Mouse (Mus musculus): ENCODE results near the gene Dbf4.

The Dbf4 gene

DNA sequence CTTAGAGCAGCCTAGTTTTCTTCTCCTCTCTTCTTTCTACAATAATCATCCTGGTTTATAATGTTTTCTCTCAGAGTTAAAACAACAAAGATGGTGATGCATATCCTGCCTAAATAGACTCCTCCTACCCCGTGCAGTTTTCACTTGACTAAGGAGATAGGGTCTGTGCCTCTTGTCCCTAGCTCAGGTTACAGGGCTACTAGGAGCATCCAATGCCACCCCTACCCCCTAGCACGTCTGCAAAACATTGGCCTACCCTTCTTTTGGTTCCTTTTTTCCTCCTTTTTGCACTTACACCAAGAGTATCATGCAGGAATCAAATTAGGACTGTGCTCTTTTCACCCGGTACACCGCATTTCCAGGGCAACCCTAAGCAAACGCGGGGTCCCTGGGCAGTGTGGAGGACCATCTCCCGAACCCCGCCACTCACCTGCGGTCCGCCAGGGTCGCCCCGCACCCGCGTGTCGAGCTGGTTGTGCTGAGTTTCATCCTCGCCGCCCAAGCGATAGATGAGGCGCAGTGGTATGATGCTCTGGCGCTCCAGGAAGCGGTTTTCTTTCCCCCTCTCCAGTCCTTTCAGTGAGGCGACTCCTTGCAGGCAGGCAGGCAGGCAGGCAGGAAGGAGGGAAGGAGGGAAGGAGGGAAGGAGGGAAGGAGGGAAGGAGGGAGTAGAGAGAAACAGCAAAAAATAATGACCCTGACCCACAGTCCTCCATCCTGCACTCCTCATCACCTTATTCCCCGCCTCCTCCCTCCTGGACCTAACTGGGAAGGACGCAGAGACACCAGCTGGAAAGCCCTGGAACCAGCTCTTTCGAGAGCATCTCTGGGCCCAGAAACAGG is 55.5 kb downstream of the Dbf4 start:
- CTCF ChIA-PET: no interaction called here

DNA sequence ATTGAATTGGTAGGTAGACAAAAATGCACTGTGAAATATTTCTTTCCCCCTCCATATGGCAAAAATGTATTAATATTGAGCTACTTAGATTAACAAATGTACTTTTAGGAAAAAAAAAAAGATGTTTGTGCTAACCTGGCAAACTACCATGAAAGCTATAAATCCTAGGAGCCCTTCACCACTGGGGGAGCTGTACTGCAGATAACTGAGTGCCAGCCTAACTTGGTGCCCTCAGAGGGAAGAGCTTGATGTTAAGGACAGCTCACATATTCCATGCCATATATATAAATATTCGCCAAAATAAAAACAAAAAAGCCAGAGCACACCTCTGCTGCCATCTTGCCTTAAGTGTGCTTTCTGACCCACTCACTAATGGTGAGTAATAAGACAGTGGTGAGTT is 60.2 kb downstream of the Dbf4 start:
- CTCF ChIA-PET: interaction anchor here (0.7 kb wide), 1 partner anchor 366 kb away, joined by 3 read pairs; no protein-coding TSS in a partner anchor

DNA sequence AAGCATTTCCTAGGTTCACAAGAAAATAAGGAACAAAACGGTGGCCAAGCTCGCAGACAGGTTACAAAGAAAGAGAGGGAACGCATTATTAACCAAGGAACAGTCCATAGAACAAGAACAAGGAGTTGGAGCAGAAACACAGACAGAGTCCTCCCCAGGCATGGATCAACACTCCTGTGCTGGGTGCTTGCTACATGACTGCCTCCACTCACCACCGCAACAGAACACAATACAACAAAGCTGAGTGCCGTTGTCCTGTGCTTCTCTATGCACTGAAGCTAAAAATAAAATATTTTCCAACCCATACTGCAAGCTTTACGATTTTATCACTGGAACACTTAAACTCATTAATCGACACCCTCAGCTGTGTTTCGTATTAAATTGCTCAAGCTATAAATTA is 64.8 kb downstream of the Dbf4 start:
- CTCF ChIA-PET: no interaction called here

DNA sequence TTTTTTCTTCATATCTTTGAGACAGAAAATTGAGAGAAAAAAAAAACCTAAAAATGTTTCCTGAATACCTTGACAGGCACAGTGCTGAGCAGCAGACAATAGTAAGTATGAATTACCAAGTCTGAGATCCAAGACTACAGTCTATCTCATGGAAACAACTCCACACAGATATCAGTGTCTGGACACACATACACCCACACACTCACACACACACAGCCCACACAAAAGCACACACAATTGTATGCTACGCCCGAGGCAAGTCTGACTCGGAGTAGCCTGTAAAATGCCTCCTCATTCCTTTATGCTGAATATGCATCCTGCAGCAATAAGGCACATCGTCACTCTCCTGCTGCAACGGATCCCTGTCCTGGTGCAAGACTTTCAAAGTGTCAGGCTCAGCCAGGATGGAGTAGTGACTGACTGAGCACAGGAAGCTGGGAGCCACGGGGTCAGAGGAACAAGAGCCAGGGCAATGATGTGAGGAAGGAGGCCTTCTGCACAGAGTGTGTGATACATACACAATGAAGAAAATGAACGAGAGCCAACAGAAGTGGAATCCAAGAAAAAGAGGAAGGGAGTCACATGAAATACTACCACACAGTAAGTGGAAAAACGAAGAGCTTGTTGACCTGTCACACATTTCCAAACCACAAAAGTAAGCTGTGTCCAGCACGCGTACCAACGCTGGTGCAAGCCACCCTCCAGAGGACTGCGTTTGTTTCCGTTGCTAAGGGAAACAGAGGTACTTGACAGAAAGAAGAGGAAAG is 65.4 kb downstream of the Dbf4 start:
- CTCF ChIA-PET: no interaction called here

DNA sequence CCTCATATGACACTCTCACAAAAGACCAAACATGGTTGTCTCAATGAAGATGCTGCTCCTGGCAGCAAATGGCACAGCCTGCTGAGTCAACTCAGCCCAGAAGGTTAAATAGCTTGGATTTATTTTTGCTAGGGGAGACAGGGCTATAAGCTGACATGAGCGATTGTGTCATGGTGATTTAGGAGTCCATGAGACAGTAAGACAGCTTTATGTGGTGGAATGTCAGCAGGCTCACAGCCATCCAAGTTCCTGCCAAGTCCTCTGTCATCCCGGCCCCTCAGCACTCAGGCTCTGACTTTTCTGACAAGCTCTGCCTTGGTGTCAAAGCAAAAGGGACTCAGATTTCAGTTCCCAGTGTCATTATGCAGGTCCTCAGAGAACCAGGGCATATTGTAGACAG is 66.2 kb downstream of the Dbf4 start:
- CTCF ChIA-PET: no interaction called here

DNA sequence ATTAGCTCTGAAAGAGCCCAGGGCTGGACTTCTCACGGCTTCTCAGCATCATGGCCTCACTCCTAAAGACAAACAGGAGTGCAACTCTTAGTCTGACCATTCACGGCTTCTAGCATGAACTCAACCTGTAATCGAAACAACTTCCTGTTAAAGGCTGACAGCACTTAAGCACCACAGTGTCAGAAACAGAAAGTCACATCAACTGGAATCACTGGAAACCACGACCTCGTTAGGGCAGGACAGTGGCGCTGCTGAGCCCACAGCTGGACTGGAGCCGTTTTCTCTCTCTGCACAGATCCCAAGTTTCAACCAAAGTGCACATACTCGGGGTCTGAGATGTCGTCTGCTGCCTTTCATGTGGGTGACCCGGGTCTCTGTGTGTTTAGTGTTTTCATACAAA is 73.0 kb downstream of the Dbf4 start:
- CTCF ChIA-PET: no interaction called here
